Mouse (Mus musculus): Measurements from ENCODE around the gene Tnfrsf8.

Tnfrsf8 gene

DNA sequence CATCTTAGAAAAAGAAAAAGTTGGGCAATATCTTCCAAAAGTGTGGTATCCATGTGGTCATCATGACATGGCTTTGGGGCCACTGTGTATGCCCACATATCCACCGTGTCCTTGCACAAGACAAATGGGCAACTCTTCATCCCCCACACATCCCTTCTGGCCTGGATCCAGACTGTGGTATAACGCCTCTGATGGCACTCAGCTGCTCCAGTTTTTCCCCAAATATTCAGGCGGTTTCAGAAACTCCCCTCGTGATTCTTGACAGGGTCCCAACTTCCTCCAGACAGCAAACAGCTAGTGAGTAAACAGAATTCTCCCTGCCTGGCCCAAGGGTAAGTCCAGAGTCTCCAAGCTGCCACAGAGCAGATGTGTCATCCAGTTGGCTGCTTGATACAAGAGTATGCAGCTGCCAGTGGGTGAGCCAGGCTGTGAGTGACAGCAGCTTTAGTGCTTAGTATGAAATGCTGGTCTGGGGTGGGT, 47.3 kb downstream of the Tnfrsf8 start:
- DNase-seq (ENCODE audit: low spot score): no peak

GRCm38 (mm10) chr4:145266505-145266904, 48.5 kb downstream of the Tnfrsf8 start:
- no peak for DNase-seq (ENCODE audit: low spot score)

- DNase-seq (ENCODE audit: low spot score): no peak
Measured at GRCm38 (mm10) chr4:145264761-145265160, 50.2 kb downstream of the Tnfrsf8 start.

- DNase-seq (ENCODE audit: low spot score): no peak
Measured at GRCm38 (mm10) chr4:145263583-145263982, 51.4 kb downstream of the Tnfrsf8 start.

GRCm38 (mm10) chr4:145260802-145261201, 54.2 kb downstream of the Tnfrsf8 start:
- DNase-seq (ENCODE audit: low spot score): no peak

- no peak for DNase-seq (ENCODE audit: low spot score)
Measured at GRCm38 (mm10) chr4:145257751-145258434, 57.1 kb downstream of the Tnfrsf8 start.

DNA sequence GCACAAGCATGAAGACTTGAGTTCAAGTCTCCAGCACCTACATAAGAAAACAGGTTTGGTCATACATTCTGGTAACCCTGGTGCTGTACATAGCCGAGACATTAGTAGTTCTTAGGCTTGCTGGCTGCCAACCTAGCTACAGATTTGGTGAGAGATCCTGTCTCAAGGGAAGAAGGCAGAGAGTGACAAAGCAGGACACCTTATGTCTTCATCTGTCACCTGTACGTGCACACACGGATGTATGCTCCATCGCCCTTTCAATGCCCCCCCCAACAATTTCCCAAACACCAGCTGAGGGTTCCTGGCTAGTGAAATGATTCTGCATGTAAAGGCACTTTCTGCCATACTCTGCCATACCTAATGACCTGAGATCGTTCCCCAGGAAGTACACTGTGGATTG, 58.8 kb downstream of the Tnfrsf8 start:
- no peak for DNase-seq (ENCODE audit: low spot score)

DNA sequence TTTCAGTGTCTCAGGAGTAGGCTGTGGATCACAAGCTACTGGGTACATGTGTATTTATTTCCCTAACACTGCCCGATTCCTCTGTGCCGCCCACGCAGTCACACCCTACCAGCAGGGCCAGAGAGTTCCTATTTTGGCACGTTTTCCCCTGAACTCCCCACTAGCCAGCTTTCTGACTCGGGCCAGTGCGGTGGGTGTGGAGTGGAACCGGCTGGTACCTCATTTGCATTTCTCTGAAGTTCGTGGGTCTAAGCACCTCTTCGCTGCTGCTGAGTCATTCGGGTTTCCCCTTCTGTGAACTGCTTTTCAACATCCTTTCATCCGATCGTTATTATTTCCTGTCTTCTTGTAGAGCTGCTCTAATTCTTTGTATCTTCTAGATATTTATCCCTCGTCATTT, 60.5 kb downstream of the Tnfrsf8 start:
- no peak for DNase-seq (ENCODE audit: low spot score)

GRCm38 (mm10) chr4:145252611-145253010, 62.4 kb downstream of the Tnfrsf8 start:
- no peak for DNase-seq (ENCODE audit: low spot score)

DNA sequence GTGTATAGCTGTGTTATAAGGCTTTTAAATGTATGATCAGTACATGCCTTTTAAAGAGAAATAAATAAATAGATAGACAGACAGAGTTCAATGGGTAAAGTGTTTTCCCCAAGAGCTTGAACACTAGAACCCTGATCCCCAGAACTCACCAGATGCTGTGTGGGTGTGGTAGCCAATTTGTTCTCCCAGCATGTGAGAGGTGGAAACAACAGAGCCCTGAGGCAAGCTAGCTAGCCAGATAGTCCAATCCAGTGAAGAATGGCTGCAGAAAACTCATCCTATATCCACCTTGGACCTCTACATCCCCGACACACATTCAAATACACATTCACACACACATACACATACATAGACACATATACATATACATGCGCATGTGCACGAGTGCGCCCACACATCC, 63.4 kb downstream of the Tnfrsf8 start:
- no peak for DNase-seq (ENCODE audit: low spot score)

- no peak for DNase-seq (ENCODE audit: low spot score)
Measured at GRCm38 (mm10) chr4:145250002-145250401, 65.0 kb downstream of the Tnfrsf8 start.

DNA sequence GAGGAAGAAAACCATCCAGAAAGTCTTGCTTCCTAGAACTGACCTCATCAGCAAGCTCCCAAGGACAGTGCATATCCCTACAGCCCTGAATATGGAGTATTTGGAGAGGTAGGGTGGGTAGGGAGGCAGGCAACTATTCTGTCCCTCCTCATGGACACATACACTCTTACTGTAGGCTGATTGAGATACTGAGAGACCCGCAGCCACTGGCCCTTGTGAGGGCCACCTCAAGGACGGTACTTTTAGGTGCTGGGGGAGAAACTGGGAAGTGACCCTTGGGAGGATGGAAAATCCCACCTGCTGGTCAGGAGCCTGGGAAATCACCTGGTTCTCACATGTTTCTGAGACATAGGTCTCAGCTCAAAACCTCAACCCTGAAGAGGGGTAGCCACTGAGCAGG, 67.4 kb downstream of the Tnfrsf8 start:
- DNase-seq (ENCODE audit: low spot score): no peak

- peak; percentile 50 for DNase-seq (ENCODE audit: low spot score)
Measured at GRCm38 (mm10) chr4:145246173-145247011, 68.6 kb downstream of the Tnfrsf8 start, which contains the start of gene Tnfrsf1b. Gene Tnfrsf1b (minus strand): TSS chr4:145246870.

GRCm38 (mm10) chr4:145245581-145245980, 69.4 kb downstream of the Tnfrsf8 start:
- no peak for DNase-seq (ENCODE audit: low spot score)

GRCm38 (mm10) chr4:145244676-145245075, 70.3 kb downstream of the Tnfrsf8 start:
- no peak for DNase-seq (ENCODE audit: low spot score)

DNA sequence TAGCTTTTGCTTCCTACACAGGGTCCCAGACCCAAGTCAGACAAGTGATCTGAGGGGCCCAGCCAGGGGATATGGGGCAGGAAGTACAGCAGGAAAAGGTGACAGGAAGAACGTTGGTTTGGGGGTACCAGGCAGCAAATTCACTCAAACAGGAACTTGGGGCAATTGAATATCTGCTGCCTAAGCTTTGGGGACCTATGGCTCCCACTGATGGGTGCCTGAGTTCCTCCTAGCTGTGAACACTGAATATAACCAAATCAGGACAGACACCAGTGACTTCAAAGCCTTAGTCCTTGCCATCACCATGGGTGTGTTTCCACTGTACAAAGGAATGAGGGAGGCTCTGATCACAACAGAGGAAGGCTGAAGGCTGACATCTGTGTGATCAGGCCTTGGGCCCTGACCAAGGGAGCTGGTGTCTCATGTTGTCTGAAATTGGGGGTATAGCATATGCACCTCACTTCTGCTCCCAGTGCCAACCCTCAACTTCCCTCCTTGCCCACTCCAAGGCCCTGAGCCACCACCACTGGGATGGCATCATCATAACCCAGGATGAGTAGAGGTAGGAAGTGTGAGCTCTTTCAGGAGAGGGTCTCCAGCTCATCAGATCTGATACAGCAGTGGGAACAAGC, 72.1 kb downstream of the Tnfrsf8 start:
- DNase-seq (ENCODE audit: low spot score): no peak

DNA sequence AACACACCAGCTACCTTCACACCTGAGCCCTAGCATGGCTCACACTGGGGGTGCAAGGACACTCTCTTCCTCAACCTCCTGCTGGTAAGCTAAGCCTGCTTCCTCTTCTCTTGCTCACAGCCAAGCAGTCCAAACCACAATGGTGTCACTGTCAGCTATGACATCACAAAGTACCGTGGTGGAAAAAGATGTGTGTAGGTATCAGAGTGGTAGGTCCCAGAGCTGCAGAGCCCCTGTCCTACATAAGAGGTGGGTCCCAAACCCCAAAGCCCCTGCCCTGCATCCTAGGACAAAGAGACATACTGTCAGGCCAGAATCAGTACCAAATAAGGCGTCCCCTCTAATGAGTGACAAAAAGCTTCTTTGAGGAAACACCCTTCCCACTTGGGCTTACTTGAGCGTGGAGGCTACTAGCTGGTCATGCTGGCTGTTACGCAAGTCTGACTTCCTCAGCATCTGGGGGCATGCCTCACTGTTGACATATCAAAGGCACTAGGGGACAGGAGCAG, 74.2 kb downstream of the Tnfrsf8 start:
- DNase-seq (ENCODE audit: low spot score): no peak

- DNase-seq (ENCODE audit: low spot score): peak; percentile 68
Measured at GRCm38 (mm10) chr4:145239049-145239830, 75.7 kb downstream of the Tnfrsf8 start.

DNA sequence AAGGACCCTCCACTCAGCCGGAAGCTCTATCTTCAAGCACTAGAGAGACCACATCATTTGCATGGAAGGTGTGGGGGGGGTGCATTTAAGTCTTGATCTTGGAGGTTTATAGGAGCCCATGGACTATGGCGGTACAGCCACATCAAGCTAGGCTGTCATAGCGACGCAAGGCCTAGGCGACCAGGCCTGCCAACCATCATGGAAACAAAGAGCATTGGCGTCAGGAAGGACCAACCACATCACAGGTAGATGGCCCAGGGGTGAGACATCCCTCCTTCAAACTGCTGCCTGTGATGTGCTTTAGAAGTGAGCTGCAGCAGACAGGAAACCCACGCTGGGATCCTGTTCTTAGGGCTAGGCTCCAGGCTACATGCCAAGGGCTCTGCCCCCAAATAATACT, 78.9 kb downstream of the Tnfrsf8 start:
- DNase-seq (ENCODE audit: low spot score): no peak

GRCm38 (mm10) chr4:145233487-145234228, 81.3 kb downstream of the Tnfrsf8 start:
- DNase-seq (ENCODE audit: low spot score): no peak

DNA sequence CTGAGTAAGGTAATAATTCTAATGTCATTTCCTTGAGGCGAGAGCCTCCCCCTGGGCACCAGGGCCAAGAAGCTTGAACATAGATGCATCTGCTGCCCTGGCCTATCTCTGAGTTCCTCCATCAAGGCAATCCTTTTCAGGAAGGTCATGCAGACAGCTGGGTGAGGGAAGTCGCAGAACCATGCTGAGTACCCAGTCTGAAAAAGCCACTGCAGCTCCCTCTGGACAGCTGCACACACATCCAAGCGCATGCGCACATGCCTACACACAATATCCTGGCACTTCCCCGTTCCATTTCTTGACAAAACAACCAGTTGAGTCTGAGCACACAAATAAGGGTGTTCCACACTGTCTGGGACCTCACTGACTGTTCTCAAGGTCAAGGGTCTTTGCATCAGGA, 83.2 kb downstream of the Tnfrsf8 start:
- DNase-seq (ENCODE audit: low spot score): no peak

Data from testis, postnatal 10 days (tissue).